Mouse (Mus musculus) liver, adult (tissue): Measurements from ENCODE around the gene Runx1.

Source experiments
- GATA4 ChIP-seq: IDR thresholded peaks from 2 replicates; pipeline ENCODE4 v1.6.1; 2014; ENCODE audit warnings: mild to moderate bottlenecking, low read length; ENCODE audit not compliant: insufficient replicate concordance

Gene Runx1

DNA sequence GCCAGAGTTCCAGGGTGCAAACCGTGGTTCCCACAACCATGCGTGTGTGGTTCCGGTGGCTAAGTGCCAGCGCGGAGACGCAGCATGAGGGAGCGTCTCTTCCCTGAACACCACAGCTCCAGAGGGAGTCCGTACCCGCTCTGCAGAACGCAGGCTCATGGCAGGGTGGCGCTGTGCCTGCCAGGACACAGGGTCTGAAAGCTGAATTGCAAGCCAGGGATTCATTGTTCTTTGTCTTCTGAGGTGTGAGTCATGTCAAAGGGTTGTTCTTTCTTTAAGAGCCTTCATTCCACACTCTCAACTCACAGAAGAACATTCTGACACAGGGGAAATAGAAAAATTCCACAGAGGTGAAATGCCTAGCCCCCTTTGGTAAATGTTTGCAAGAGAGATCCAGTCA, 202.0 kb downstream of the Runx1 start:
- TF ChIP-seq GATA4, result no peak

DNA sequence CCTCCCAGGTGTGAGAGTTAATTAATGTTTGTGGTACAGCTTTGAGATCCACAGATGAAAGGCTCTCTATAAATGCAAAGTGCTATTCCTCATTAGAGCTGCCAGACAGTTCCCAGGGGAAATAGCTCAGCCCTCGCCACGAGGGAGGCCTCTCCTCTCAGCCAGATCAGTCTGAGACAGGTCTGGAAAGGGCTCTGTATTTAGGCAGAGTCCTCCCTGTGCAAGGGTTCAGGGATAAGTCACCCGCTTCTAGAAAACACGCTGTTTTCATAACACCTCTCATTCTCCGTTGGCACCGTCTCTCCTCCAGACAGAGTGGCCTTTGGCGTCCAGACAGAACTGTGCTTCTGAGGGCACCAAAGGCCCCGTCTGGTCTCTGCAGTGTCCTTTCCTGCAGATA, 204.1 kb downstream of the Runx1 start:
- TF ChIP-seq GATA4, result no peak

DNA sequence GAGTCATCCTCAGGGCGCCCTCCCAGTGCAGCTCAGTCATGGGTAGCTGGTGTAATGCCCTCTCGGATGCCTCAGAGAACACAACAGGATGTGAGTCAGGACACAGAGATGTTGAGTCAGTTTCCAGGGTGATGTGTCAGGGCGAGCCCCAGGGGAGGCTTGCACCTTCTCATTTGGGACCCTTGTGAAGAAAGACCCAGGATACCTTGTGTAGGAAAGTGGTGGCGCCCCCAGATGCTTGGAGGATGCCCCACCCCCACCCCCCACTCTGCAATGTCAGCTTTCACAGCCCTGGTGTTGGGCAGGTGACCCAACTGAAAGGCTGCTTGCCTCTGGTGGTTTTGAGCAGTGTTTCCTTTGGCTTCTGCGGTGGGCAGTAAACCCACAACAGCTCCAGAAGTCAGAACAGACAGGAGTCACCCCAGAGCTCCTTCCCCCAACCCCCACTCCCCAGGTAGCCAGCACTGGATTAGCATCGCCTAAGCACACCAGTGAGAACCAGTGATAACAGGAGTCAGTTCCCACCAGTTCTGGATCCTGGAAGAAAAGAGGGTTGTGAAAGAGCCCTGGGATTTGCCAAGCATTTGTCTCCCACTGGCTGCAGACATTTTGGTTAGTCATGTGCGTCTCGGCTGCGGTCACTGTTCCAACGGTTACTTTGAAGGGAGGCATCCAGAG, 205.0 kb downstream of the Runx1 start:
- TF ChIP-seq GATA4, result no peak

GRCm38 (mm10) chr16:92616839-92617238, 209.1 kb downstream of the Runx1 start:
- no peak for TF ChIP-seq GATA4

GRCm38 (mm10) chr16:92615234-92615799, 210.6 kb downstream of the Runx1 start:
- no peak for TF ChIP-seq GATA4

GRCm38 (mm10) chr16:92612546-92612945, 213.4 kb downstream of the Runx1 start:
- TF ChIP-seq GATA4, result no peak

DNA sequence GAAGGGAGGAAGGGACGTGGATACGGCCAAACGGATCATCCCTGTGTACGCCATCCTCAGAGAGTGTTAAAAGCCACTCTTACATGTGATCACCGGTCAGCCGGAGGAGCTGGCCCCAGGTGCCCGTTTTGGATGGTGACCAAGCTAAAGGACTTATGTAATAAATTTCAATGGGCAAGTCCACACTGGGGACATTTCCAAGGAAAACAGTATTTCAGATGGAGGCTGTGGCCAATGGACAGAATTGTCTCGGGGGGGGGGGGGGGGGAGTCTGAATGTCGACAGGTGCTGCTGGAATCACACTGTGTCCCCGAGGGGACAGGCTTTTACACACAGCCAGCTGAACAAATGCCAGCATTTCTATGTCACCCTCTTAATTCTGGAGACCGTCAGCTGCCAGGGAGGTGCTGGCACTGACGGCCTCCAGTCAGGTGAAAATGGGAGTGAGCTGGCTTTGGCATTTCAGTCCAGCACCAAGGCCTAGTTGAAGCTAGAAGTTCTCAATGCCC, 214.3 kb downstream of the Runx1 start:
- TF ChIP-seq GATA4, result no peak

DNA sequence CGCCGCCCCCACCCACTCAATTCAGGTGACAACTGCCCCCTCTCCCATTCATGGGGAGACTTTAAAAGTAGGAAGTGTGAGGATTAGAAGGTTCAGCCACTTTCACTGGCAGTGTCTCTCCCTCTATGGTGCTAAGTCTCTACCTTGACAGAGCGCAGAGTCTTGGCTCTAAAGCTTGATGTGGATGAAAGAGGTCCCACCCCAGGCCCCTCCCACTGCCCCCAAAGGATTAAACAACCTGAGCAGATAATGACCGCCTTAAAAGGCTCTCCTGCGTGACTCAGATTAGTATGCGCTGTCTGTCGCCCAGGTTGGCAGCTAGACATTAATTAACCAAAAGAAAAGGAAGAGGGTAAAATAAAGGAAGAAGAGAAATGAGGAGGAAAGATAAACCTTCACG, 215.5 kb downstream of the Runx1 start:
- no peak for TF ChIP-seq GATA4

- TF ChIP-seq GATA4, result no peak
These were observed 216.3 kb downstream of the Runx1 start for GRCm38 (mm10) chr16:92609717-92610077.

DNA sequence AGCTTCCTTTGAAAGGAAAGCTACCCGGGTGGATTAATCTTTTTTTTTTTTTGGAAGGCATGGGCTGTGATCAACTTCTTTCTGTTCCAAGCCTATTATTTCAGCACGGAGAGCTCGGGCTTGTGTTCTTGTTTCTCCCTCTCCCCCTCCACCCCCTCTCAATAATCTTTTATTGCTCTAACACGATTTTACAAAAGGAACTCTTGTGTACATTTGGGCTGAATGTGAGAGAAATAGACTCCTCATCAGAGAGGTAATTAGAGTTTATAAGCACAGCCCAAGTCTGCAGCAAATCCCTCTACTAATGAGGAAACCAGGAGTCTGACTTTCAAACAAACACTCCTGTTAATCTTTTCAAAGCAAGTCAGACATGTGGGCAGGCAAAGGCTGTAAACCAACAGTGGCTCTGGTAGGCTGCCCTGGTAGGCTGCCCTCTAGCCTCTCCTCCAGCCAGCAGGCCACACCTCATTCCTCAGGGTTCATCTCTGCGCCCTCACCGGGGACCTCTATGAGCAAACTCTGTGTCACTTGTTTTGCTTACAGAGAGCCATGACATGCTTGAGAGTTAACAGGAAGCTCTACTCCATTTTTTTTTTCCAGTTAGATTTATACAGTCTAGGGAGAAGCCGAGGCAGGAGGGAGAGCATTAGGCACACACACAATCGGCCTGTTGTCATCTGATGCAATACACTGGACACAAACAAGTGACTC, 216.8 kb downstream of the Runx1 start:
- 0 out of 2 replicates have a peak, but pooled peaks have one; percentile 10 for TF ChIP-seq GATA4

GRCm38 (mm10) chr16:92608180-92608960, 217.6 kb downstream of the Runx1 start:
- TF ChIP-seq GATA4, result no peak

GRCm38 (mm10) chr16:92606491-92606965, 219.4 kb downstream of the Runx1 start:
- no peak for TF ChIP-seq GATA4

GRCm38 (mm10) chr16:92605606-92606490, 220.1 kb downstream of the Runx1 start:
- TF ChIP-seq GATA4, result no peak

DNA sequence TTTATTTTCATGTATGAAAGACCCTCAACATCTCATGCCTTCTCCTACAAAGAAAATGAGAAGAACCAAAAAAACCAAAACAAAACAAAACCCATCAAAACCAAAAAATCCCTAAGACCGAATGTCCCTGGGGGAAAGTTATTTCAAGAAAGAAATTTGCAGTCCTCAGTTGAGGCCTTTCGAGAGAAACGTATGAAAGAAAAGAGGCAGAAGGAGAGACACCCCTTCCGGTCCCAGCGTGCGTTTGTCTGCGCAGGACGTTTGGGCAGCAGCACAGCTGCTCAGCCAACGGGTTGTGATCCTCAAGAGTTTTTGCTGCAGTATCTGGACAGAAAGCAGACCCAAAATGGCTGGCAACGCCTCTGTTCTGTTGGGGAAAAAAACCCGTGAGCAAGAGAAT, 223.4 kb downstream of the Runx1 start:
- TF ChIP-seq GATA4, result no peak

GRCm38 (mm10) chr16:92601270-92601826, 224.6 kb downstream of the Runx1 start:
- TF ChIP-seq GATA4, result no peak

- TF ChIP-seq GATA4, result no peak
These were observed 226.5 kb downstream of the Runx1 start for GRCm38 (mm10) chr16:92599451-92599850.
